Mouse (Mus musculus): ENCODE results near the gene Rnf220. TPM values are rescaled to one million over a fixed set of nuclear protein-coding genes. Genes with fewer than 3 reads are reported as not detected.

The Rnf220 gene
- total RNA-seq, 1 experiment from 2014 or later: 68.8 TPM

DNA sequence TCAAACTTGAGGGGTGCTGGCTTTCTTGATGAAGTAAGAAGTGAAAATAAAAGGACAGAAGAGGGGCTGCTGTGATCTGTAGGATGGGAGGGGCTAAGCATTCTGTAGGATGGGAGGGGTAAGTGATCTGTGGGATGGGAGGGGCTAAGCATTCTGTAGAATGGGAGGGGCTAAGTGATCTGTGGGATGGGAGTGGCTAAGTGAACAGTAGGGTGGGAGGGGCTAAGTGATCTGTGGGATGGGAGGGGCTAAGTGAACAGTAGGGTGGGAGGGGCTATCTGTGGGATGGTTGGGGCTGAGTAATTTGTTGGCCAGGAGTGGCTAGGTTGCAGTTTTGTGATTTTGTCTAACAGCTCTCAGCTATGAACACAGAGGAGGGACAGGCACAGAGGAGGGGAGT lies 157.1 kb downstream of the Rnf220 start:
- no peak for DNase-seq

DNA sequence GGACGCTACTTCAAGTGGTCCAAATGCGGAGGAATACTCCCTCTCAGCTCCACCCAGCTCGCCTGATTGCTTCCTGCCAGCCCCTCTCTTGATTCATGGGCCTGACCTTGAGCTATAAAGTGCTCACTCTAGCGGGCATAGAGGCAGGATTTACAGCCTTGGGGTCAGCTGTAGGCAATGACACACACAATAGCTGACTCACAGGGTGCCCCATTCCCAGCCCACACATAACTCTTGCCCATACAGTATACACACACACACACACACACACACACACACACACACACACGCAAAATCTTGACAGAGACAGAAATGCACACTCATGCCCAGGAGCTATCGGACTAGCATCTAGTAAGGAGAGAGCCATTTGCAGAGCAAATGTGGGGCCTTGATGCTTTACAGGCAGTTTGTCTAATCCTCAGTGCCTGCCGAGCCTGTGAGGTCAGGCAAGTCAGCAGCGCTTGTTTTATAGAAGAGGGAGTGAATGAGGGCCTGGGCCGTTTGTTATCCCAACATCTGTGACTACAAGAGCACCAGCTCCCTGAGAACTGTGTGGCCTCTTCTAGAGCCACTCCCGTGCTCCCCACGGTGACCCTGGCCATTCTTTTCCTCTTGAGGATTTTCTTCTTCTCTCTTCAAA lies 165.9 kb downstream of the Rnf220 start:
- peak; percentile 81 for DNase-seq

DNA sequence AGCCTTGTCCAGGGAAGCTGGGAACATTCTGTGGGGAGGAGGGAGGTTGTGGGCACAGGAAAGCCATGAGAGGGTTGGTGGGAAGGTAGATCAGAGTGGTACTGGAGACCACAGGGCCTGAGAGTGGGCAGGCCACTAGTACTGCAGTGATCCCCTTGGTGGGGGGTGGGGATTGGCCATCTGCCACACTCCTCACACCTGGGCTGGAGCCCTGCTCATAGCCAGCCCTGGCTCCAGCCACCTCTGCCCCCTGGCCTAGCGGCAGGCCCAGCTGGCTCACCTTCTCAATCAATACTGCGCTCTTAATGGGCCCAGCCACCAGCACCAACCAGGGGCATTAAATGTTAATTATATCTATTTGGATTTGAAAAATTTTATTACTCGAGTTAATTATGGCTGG lies 166.7 kb downstream of the Rnf220 start:
- DNase-seq: no peak

DNA sequence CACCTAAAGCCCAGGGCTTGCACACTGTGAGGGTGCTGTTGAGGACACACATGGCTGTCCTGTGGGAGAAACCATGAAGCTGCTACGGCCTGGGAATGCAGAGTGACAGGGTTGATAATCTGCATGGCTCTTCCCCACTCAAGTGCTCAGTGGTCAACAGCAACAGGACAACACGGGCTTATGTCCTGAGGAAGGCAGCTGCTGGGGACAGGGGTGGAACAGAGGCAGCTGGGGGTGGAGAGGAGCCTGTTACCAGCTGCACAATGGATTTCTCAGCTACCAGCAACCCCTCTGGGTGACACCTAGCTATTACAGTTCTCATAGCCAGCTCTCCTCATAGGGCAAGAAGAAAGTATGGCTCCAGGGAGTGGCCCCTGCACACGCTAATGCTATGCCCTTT lies 169.9 kb downstream of the Rnf220 start:
- no peak for DNase-seq

DNA sequence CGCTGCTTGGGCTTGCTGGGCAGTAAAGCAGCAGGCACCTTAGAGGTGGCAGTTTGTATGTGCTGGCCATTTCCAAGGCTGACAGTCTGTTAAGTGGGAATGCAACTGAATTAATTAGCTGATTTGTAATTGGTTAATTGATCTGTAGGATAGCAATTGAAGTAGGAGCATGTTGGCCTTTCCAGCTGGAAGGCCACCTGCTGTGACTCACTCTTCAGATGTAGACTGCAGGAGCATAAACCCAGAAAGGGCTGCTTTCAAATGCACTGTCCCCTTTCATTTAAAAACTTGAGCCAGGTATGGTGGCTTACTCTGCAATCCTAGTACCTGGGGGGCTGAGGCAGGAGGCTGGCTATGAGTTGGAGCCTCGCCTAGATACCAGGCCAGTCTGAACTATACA lies 171.8 kb downstream of the Rnf220 start:
- DNase-seq: no peak

DNA sequence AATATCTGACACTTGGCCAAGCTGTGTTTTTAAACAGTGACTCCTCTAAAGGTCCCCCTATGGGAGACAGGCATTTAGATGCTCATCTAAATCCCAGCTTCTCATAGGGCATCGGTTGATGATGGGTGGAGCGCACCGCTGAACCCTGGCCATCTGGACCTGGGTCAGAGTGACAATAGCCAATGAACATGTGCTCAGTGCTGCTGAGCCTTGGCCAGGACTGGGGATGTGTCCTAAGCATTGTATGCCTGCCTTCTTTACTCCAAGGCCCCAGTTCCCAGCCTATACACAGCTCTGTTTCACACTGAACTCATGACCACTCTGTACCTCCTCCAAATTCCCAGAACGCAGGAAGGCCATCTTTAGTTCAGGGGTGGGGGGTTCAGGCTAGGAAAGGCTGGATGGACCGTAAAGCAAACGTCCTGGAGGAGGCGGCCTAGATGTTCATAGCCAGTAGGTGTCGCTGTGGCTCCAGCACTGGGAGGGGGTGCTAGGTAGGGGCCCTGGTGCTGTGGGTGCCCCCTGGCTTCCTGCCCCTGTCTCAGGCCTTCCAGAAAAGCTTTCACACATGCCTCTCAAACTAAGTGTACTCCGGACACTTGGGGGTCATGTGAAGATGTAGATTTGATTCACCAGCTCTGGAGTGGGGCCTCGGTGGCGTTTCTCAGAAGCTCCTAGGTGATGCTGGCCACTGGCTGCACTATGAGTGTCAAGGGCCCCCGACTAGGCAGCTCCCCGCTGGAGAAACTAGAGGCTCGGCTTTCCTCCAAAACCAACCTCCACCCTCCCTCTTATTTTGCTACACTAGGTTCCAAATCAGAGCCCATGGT lies 173.1 kb downstream of the Rnf220 start:
- DNase-seq: peak; percentile 82

DNA sequence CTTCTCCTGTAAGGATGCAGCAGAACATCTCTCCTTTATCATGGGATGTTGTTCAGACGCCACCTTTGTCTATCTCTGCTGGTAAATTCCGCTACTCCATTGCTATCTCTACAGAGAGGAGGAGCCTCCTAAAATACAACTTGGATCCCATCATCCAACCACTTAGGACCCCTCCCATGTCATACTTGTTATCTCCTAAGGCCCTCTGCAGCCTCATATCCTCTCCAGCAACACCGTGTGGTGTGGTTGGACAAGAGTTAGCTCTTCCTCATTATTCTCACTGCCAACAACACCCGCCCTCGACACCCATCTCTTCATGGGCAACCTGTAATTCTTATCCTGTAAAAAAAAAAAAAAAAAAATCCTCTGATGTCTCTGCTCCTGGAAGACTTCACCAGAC lies 175.8 kb downstream of the Rnf220 start:
- no peak for DNase-seq

DNA sequence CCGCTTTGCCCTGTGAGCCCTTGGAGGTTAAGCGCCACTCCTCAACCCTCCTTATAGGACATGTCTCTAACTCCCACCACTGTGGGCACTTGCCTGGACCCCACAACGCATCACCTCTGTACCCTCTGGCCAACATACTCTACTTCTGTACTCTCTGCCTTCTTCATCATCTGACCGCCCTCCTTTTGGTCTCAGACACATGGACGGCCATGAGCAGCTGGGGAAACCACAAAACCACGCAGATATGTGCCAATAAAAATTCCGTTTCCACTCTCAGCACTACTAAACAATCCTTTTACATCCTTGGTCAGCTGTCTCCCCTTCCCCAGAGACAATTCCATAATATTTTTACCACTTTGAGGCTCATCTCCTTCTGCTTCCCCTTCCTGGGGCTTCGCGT lies 178.3 kb downstream of the Rnf220 start:
- no peak for DNase-seq

DNA sequence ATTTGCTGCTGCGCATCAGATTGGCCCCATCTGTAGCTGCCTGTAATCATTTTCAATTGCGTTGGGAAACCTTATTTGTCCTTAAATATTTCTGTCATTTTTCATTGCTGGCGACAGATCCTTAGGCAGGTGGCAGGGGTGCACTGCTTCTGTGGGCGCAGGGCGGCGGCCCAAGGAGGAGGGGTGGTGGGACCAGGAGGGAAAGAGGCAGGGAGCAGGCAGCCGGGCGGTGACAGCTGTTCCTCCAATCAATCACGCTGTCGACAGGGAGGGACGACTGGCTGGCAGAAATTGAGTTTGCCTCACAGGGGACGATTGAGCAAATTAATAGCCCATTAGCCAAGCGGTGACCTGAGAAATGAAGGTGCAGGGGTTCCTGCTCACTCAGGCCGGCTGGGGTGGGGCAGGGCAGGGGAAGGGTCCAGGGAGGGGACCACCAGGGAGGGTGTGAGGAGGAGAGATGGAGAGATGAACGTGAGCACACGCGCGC lies 179.1 kb downstream of the Rnf220 start:
- DNase-seq: peak; percentile 28

DNA sequence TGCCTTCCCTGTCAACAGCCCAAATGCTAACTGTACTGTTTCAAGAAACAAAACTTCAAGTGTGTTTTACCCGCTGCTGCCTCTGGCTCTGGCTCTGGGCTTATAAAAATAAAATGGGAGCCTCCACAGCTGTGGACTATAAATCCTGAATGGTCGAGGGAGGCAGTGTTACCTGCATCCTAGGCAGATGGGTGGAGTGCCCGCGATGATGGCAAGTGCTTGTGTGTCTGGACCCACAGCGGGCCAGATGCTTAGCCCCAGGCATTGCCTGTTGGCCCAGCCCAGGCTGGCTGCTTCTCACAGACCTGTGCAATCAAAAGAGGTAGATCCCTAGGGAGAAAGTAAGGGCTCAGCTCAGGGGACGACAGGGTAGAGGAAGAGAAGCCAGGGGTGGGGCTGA lies 180.1 kb downstream of the Rnf220 start:
- no peak for DNase-seq

DNA sequence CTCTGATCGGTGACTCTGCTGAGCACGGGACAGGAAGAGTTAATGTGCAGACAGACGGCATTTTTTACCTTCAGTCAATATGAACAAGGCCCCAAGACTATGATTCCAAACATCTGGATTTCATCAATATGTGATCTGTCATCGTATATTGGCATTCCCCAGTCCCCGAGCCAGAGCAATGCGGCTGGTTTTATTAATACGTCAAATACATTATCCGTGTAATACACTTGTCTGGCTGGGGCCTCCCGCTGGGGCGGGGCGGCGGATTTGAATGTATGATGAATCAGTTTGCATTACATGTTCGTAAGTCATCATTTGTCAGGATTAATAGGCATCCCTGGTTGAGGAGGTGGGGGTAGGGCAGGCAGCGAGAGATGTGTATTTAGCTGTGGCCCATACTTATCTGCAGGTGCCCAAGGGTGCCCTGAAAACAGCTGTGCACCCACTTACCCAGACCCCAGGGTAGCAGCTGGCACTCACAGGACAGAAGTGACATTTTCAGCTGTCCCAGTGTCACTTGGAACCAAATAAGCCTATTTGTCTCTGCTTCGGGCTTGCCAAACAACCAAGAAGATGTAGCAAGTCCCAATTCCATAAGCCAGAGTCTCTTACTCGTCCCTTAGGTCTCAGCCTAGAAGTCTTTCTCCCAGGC lies 181.9 kb downstream of the Rnf220 start:
- no peak for DNase-seq

DNA sequence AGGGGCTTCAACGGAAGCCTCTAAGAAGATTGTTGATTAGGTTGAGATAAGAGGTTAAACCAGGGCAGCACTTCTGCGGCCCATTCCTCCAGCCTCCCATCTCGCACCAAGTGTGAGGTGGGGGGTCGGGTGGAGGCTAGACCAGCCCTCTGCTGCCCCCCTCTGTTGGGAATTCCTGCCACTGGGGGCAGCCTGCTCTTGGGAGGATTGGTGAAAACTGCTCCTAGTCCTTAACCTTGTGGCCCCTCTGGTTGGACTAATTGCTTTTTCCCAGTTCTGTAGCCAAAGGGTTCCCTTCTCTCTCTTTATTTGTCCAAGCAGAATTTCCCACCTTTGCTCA lies 183.8 kb downstream of the Rnf220 start:
- peak; percentile 51 for DNase-seq

DNA sequence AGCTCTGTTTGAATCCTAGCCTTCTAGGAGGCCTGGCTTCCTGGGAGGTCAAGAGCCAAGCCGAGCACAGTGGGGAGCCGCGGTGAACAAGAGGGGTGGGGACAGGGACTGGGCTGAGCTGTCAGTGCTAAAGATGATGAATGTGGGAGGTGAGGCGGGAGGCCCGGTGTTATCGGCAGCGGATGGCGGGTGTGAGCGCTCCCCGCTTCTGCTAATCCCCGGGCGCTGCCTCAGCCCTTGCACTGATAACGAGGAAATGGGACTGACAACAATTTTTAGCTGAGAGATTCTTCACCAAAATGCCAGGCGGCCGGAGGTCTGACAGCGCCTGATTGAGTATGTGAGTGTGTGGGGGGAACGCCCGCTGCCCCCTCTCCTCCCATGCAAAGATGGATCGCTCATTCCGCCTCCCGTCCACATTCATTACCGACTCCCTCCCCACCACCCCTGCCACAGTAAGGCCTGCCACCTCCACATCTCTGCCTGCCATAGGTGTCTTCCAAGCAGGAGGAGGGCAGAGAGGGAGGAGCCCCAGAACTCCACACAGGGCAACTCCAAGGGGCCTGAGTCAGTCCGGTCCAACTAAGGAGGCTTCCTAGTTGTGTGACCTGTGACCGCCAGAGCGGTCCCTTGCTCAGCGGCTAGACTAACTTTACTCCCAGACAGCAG lies 184.3 kb downstream of the Rnf220 start:
- no peak for DNase-seq

DNA sequence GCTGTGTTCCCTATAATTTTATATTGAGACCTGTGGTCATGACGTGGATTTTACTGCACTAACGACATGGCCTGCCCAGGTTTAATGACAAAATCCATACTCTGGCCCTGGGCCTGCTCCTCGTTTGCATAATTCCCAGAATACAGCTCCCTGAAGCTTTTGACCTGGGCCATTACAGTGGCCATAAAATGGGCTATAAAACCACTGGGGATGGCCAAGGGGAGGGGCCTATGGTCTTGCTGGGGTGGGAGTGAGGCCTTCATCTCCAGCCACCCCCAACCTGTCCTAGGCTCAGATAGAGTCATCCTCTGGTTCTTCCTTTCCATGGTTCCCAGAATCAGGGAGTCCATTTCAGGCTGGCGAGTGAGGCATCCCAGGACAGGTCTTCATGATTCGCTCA lies 185.0 kb downstream of the Rnf220 start:
- DNase-seq: no peak

DNA sequence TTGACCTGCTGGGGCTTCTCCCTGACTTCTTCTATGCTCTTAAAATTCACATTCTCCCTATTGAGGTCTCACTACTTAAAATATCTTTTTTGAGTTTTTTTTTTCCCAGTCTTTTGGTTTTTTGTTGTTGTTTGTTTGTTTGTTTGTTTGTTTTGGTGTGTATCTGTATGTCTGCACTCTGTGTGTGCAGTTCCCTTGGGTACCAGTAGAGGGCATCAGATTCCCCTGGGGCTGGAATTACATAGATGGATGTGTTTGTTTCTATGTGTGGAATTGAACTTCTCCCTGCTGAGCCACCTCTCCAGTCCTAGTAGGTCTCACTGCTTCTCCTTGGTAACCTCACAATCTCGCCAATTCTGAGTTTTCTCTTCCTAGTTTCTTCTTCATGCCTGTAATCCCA lies 187.4 kb downstream of the Rnf220 start:
- no peak for DNase-seq

DNA sequence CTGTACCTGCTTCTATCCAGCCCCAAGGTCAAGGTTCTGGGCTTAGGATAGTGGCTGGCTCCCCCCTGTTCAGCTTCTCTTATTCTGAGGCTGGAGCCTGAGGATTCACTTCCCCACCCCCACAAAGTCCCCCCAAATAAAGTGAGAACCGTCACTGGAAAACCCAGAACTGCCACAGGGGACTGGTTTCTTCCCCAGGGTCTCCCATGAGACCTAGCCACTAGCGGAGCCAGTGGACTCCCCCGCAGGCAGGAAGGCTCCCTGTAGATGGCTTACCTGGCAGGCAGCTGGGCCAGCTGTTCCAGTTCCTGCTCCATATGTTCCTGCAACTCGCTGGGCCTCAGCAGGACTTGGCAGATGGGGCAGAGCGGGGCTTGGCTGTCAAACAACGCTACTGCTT lies 189.6 kb downstream of the Rnf220 start:
- DNase-seq: no peak

DNA sequence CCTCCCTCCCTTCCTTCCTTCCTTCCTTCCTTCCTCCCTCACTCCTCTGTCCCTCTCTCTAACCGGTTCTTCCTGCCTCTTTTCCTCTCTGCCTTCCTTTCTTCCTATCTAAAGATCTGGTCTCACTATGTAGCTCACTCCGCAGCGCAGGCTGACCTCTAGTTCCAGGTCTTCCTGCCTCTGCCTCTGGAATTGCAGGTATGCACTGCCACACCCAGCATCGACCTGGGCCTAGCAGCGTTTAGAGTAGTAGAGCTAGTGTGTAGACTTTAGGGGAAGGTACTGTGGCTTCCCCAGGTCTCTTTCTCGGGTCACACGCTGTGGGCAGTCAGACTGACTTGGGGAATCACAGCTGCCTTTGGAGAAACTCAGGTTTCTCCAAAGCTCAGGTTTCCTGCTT lies 191.4 kb downstream of the Rnf220 start:
- DNase-seq: no peak

DNA sequence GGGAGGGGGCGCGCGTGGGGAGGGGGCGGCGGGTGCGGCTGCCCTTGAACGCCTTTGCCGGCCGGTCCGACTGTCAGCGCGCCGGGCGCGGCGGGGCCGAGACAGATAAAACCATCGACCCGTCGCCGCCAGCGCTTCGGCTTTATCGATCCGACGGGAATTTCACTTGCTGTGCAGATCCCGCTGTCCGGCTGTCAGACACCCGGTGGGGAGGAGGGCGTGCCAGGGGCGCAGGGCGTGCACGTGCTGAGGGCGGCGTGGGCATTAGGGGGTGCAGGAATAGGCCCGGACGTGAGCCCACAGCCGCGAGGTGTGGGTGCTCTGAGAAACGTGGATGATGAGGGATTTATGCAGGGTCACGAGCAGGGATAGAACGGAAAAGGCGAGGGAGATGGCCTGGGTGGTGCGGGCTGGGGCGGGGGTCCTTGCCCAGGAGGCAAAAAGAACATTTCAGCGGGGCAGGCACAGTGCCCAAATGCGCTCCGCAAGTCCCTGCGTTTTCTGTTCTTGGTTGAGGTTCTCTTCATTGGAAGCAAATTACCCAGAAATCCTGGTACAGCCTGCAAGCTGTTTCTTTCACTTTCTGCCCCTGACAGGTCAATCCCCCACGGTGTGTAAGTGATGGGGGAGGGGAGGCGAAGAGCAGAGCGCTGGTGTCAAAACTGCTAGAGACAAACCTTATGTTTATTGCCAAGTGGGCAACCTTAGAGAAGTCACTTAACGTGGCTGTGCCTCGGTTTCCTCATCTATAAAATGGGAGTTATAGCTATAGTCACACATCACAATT lies 192.4 kb downstream of the Rnf220 start:
- DNase-seq: peak; percentile 53

DNA sequence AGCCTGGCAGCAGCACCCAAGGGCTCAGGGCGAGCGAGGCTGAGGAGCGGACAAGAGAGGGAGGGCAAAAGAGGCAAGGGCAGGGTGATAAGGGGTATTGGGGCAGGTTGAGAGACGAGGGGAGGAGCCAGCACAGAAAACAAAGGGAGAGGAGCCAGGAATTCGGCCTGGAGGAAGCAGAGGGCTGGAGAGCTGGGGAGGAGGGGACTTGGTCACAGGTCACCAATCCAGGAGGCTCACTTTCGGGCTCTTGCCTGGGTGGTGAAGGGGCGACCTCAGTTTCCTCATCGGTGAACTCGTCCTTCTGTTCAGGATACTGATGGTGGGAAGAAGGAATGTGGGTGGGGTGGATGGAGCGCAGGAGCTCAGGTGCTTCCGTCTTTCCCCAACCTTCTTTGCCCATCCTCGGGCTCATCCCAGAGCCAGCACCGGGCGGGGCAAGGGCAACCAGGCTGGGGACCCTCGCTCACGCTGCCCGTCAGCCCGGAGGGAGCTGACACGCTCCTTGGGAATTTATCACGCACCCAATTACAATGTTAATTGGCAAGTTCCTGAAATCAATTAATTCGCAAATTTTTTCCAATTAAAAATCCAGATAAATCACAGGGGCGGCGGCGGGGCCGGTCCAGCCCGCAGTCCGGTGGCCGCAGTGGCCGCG lies 193.1 kb downstream of the Rnf220 start:
- no peak for DNase-seq

DNA sequence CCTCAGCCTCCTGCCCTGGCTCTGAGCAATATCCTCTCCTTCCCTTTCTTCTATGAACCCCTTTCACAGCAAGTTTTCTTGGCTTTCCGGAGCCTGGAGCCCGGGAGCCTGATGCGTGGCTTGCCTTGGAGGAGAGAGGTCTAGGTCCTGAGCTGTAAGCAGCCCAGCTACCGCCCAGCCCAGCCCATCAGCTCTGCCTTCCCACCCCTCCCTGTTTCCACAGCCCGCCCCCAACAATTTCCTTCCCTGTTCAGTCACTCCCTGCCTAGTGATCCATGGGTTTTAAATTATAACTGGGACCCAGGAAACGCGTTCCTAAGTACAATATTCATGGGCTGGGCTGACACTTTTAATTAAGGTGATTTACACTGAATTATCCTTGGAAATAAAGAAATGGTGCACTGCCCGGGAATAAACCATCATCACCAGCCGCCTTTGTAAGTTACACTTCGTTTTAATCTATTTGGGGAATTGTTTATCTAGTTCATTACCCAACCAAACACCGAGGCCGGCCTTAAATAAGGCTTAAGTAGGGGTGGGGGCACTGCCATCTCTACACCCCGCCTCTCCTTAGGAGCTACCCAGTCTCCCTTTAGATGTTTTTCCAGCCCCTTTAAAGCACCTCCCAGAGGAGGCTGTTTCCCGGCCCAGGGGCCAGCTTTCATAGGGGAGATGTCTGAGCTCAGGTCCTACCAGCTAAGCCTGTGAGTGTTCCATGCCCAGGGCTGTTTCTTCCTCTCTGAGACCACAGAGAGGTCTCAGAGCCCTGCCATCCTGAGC lies 194.6 kb downstream of the Rnf220 start:
- no peak for DNase-seq

DNA sequence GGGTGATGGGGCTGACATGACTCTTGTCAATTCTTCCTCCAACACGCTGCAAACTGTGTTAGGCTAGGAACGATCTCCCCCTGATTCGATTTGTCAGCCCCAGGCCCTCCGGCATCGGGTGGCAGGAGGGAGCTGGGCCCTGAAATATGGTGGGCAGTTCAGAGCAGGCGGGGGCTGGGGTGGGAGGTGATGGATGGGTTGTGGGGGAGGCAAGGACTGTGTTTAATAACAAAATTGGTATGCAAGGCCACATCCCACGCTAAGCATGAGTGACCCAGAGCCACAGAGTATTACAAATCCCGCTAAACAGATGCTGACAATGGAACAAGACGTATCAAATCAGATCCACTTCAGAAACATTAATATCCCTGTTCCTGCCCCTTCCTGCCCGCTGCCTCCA lies 196.9 kb downstream of the Rnf220 start:
- no peak for DNase-seq

Measured in adrenal gland, postnatal 14 days (tissue).